Mouse (Mus musculus) monocyte, adult 5-6 weeks (primary cell): ENCODE results near the gene Zfp990. TPM values are rescaled to one million over a fixed set of nuclear protein-coding genes. Genes with fewer than 3 reads are reported as not detected.
"Not testable (repeated sequence)": the region's sequence is repeated elsewhere in the genome, so short reads cannot be mapped to it uniquely, and the experiment has no call there.

ENCODE experiments used
- ATAC-seq: fragments of 153-309, 156-312 bp; replicated peaks from 2 replicates; pipeline ENCODE4 v1.8.0; 2017; ENCODE audit warnings: mild to moderate bottlenecking; ENCODE audit not compliant: low TSS enrichment, insufficient number of reproducible peaks, severe bottlenecking, poor library complexity, low FRiP score
- total RNA-seq: library from RNA; stranded (forward); fragments of 200-1000, 200-491, 200-594 nt; gene quantifications from 3 replicates; pipeline ENCODE4 v1.2.3, GENCODE M21; 2017

The Zfp990 gene
- total RNA-seq, result 0.19 TPM in 1 of 3 replicates, not detected in the others

- not testable (repeated sequence) for ATAC-seq
Observed at GRCm38 (mm10) chr4:145510459-145510858, at the start of gene Zfp990. Gene Zfp990, plus strand, starts transcription at chr4:145510759.

GRCm38 (mm10) chr4:145463553-145464253 lies 46.9 kb upstream of the Zfp990 start:
- not testable (repeated sequence) for ATAC-seq

GRCm38 (mm10) chr4:145478128-145478527 lies 32.4 kb upstream of the Zfp990 start:
- no peak for ATAC-seq

GRCm38 (mm10) chr4:145480699-145481098 lies 29.9 kb upstream of the Zfp990 start:
- ATAC-seq, result not testable (repeated sequence)

- ATAC-seq, result no peak
Observed at GRCm38 (mm10) chr4:145489396-145489795, 21.2 kb upstream of the Zfp990 start.

GRCm38 (mm10) chr4:145492132-145492531 lies 18.4 kb upstream of the Zfp990 start:
- no peak for ATAC-seq

GRCm38 (mm10) chr4:145493316-145493715 lies 17.2 kb upstream of the Zfp990 start:
- ATAC-seq, result not testable (repeated sequence)

- not testable (repeated sequence) for ATAC-seq
Observed at GRCm38 (mm10) chr4:145514637-145515036, 4.1 kb downstream of the Zfp990 start.

DNA sequence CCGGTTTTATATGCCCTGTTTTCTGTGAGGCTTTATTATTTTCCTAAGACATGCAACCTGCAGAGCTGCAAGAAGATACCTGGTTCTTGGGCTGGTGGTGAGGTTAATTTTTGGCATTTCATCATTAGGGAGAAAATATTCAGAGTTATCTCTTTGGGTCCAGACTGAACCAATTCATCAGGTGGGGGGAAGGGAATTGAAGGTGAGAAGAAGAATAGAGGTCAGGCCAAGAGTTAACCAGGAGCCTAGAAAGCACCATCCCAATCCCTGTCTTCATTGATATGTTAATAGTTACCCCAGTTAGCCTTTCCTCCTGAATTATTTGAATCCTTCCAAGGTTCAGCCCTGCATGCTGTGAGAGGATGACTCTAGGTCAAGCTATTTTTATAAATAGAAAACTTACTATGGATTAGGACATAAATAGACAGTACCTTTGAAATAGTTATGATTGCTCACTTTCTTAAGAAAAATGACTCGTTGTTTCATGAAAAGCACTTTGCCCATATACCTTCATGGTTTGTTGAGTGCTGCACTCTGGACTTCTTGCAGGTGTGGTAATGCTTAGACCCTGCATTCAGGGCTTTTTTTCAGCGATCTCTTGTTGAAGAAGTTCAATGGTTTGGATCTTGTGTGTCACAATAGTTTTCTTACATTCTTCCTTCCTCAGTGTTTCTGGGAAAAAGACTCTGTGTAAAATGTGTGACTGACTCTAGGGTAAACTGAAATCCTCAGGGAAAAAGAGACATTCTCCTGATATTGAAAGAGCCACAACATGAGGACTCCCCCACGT lies 5.4 kb downstream of the Zfp990 start:
- ATAC-seq, result not testable (repeated sequence)

- ATAC-seq, result not testable (repeated sequence)
Observed at GRCm38 (mm10) chr4:145517391-145517790, 6.8 kb downstream of the Zfp990 start.

- ATAC-seq, result not testable (repeated sequence)
Observed at GRCm38 (mm10) chr4:145543861-145544260, 33.3 kb downstream of the Zfp990 start.

- not testable (repeated sequence) for ATAC-seq
Observed at GRCm38 (mm10) chr4:145545106-145545505, 34.5 kb downstream of the Zfp990 start.

- peak; percentile 88 for ATAC-seq
Observed at GRCm38 (mm10) chr4:145545734-145546349, 35.3 kb downstream of the Zfp990 start.

- ATAC-seq, result 0 out of 2 replicates have a peak, but pooled peaks have one; percentile 61
Observed at GRCm38 (mm10) chr4:145546477-145546876, 35.9 kb downstream of the Zfp990 start.

GRCm38 (mm10) chr4:145556680-145557079 lies 46.1 kb downstream of the Zfp990 start:
- ATAC-seq, result no peak

DNA sequence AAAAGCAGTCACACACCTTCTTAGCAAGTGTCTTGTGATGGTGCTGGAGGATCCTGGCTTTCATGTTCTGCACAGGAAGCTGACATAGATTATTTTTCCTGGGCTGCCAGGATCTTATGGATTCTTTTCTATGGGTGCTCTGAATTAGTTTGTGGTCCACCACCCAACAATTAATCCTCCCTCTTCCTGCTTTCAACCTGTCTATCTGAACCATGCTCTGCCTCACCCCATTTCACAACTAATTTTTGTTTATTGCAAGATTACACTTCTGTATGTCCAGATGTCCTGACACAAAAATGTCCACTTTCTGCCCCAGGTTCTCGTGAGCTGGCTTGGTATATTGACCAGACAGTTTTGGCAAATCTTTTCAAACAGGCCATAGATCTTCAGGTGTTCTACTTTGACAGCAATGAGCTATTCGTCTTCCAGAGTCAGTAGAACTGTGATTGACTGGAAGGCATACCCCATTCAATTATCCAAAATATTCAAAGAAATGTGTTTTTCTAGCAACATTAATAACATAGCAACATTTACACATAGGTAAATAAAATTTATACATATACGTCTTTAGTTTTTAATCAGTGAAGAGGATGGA lies 49.0 kb downstream of the Zfp990 start:
- ATAC-seq, result no peak; the same call in 1 of the 2 replicates

- ATAC-seq, result no peak
Observed at GRCm38 (mm10) chr4:145564111-145564821, 53.7 kb downstream of the Zfp990 start.

- ATAC-seq, result not testable (repeated sequence)
Observed at GRCm38 (mm10) chr4:145570461-145570860, 59.9 kb downstream of the Zfp990 start.
